Mouse (Mus musculus): ENCODE data around the gene Cntn3. TPM values are rescaled to one million over a fixed set of nuclear protein-coding genes. Genes with fewer than 3 reads are reported as not detected.

Gene Cntn3
- polyA plus RNA-seq, 1 experiment from 2014 or later: 2.7 TPM

- Histone ChIP-seq H3K27ac (ENCODE audit: low read depth, low read length) (no peak overlapping the region), H3K9me3 (ENCODE audit: control insufficient read depth, low read length) (no peaks in the 10 kb centered on the region), H3K4me1 (ENCODE audit: control insufficient read depth, insufficient read depth, low read length) (no peaks in the 10 kb centered on the region), H3K4me2 (replicated peaks; ENCODE audit: low read depth, low read length) (no peak overlapping the region), H3K9ac (ENCODE audit: low read depth, low read length) (no peak overlapping the region), H3K36me3 (ENCODE audit: control insufficient read depth, insufficient read depth, low read length) (no peaks in the 10 kb centered on the region), H3K4me3 (ENCODE audit: low read length) (no peak overlapping the region), H3K27me3 (ENCODE audit: control insufficient read depth, insufficient read depth, low read length) (no peaks in the 10 kb centered on the region)
- WGBS: 80% methylated on average over 1 of the region's 1 CpGs
- ATAC-seq (ENCODE audit: low FRiP score, low TSS enrichment): no peak
These were observed 341.9 kb downstream of the Cntn3 start for GRCm38 (mm10) chr6:102231015-102231414.

DNA sequence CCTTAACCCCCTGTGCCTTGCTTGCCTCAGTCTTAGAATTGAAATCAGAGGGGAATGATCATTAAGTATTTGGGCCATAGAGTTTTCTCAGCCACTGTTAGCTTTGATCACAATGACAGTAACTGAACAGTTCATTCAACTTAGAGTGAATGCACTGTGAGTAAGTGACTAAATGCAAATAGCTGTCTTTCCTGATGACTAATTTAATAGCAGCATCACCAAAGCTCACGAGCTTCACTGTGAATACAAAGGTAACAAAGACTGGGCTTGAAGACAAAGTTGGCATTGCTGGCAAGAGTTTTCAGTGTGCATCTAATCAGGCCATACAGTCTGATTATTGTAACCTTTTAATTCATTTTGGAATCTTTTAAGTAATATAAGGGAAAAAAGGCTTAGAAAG lies 386.6 kb downstream of the Cntn3 start:
- 49% methylated on average over 1 of the region's 1 CpGs for WGBS
- H3K9ac ChIP-seq (ENCODE audit: low read depth, low read length): no peak overlapping the region
- no peaks in the 10 kb centered on the region for H3K4me1 ChIP-seq (ENCODE audit: control insufficient read depth, insufficient read depth, low read length)
- H3K9me3 ChIP-seq (ENCODE audit: control insufficient read depth, low read length): no peaks in the 10 kb centered on the region
- no peak overlapping the region for H3K4me2 ChIP-seq (replicated peaks; ENCODE audit: low read depth, low read length)
- H3K27ac ChIP-seq (ENCODE audit: low read depth, low read length): no peak overlapping the region
- no peaks in the 10 kb centered on the region for H3K36me3 ChIP-seq (ENCODE audit: control insufficient read depth, insufficient read depth, low read length)
- H3K27me3 ChIP-seq (ENCODE audit: control insufficient read depth, insufficient read depth, low read length): no peaks in the 10 kb centered on the region
- H3K4me3 ChIP-seq (ENCODE audit: low read length): no peak overlapping the region
- no peak for ATAC-seq (ENCODE audit: low FRiP score, low TSS enrichment)

GRCm38 (mm10) chr6:102170913-102171312 lies 402.0 kb downstream of the Cntn3 start:
- H3K4me3 ChIP-seq (ENCODE audit: low read length): no peak overlapping the region
- 37% methylated on average over 6 of the region's 6 CpGs for WGBS
- H3K9me3 ChIP-seq (ENCODE audit: control insufficient read depth, low read length): no peaks in the 10 kb centered on the region
- H3K4me1 ChIP-seq (ENCODE audit: control insufficient read depth, insufficient read depth, low read length): no peaks in the 10 kb centered on the region
- H3K9ac ChIP-seq (ENCODE audit: low read depth, low read length): no peak overlapping the region
- H3K4me2 ChIP-seq (replicated peaks; ENCODE audit: low read depth, low read length): no peak overlapping the region
- no peaks in the 10 kb centered on the region for H3K27me3 ChIP-seq (ENCODE audit: control insufficient read depth, insufficient read depth, low read length)
- no peak overlapping the region for H3K27ac ChIP-seq (ENCODE audit: low read depth, low read length)
- no peaks in the 10 kb centered on the region for H3K36me3 ChIP-seq (ENCODE audit: control insufficient read depth, insufficient read depth, low read length)
- peak; percentile 52; the same call in 1 of the 2 replicates for ATAC-seq (ENCODE audit: low FRiP score, low TSS enrichment)

GRCm38 (mm10) chr6:102161186-102161585 lies 411.7 kb downstream of the Cntn3 start:
- Histone ChIP-seq H3K27me3 (ENCODE audit: control insufficient read depth, insufficient read depth, low read length) (no peaks in the 10 kb centered on the region), H3K4me2 (replicated peaks; ENCODE audit: low read depth, low read length) (no peak overlapping the region), H3K9ac (ENCODE audit: low read depth, low read length) (no peak overlapping the region), H3K4me3 (ENCODE audit: low read length) (no peak overlapping the region), H3K36me3 (ENCODE audit: control insufficient read depth, insufficient read depth, low read length) (no peaks in the 10 kb centered on the region), H3K9me3 (ENCODE audit: control insufficient read depth, low read length) (no peaks in the 10 kb centered on the region), H3K4me1 (ENCODE audit: control insufficient read depth, insufficient read depth, low read length) (no peaks in the 10 kb centered on the region), H3K27ac (ENCODE audit: low read depth, low read length) (no peak overlapping the region)
- 92% methylated on average over 3 of the region's 3 CpGs for WGBS
- ATAC-seq (ENCODE audit: low FRiP score, low TSS enrichment): no peak

DNA sequence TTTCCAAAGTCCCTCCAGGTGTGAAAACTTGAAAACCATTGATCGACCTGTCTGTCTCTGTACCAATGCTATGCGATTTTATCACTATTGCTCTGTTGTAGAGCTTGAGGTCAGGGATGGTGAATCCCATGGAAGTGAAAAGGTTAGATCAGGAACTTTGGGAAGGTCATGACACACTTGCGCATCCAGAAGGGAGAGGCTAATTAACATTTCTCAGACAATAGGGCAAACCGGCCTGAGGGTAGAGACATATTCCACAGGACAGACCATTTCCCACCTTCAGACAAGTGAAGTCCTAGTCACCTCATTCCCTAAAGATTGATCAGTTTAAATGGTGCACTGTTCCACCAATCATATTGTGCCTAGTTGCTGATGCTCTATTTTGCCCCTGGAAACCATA lies 451.2 kb downstream of the Cntn3 start:
- Histone ChIP-seq H3K4me3 (ENCODE audit: low read length) (no peak overlapping the region), H3K27me3 (ENCODE audit: control insufficient read depth, insufficient read depth, low read length) (no peaks in the 10 kb centered on the region), H3K4me1 (ENCODE audit: control insufficient read depth, insufficient read depth, low read length) (no peaks in the 10 kb centered on the region), H3K9ac (ENCODE audit: low read depth, low read length) (no peak overlapping the region), H3K9me3 (ENCODE audit: control insufficient read depth, low read length) (no peaks in the 10 kb centered on the region), H3K36me3 (ENCODE audit: control insufficient read depth, insufficient read depth, low read length) (no peaks in the 10 kb centered on the region), H3K4me2 (replicated peaks; ENCODE audit: low read depth, low read length) (no peak overlapping the region), H3K27ac (ENCODE audit: low read depth, low read length) (no peak overlapping the region)
- ATAC-seq (ENCODE audit: low FRiP score, low TSS enrichment): no peak
- whole genome bisulfite sequencing: 89% methylated on average over 4 of the region's 4 CpGs

GRCm38 (mm10) chr6:102120003-102120402 lies 452.9 kb downstream of the Cntn3 start:
- Histone ChIP-seq H3K9ac (ENCODE audit: low read depth, low read length) (no peak overlapping the region), H3K9me3 (ENCODE audit: control insufficient read depth, low read length) (no peaks in the 10 kb centered on the region), H3K27me3 (ENCODE audit: control insufficient read depth, insufficient read depth, low read length) (no peaks in the 10 kb centered on the region), H3K4me3 (ENCODE audit: low read length) (no peak overlapping the region), H3K27ac (ENCODE audit: low read depth, low read length) (no peak overlapping the region), H3K4me2 (replicated peaks; ENCODE audit: low read depth, low read length) (no peak overlapping the region), H3K36me3 (ENCODE audit: control insufficient read depth, insufficient read depth, low read length) (no peaks in the 10 kb centered on the region), H3K4me1 (ENCODE audit: control insufficient read depth, insufficient read depth, low read length) (no peaks in the 10 kb centered on the region)
- WGBS: 86% methylated on average over 2 of the region's 2 CpGs
- ATAC-seq (ENCODE audit: low FRiP score, low TSS enrichment): no peak

GRCm38 (mm10) chr6:102113629-102114028 lies 459.3 kb downstream of the Cntn3 start:
- Histone ChIP-seq H3K9me3 (ENCODE audit: control insufficient read depth, low read length) (no peaks in the 10 kb centered on the region), H3K4me1 (ENCODE audit: control insufficient read depth, insufficient read depth, low read length) (no peaks in the 10 kb centered on the region), H3K36me3 (ENCODE audit: control insufficient read depth, insufficient read depth, low read length) (no peaks in the 10 kb centered on the region), H3K27me3 (ENCODE audit: control insufficient read depth, insufficient read depth, low read length) (no peaks in the 10 kb centered on the region), H3K27ac (ENCODE audit: low read depth, low read length) (no peak overlapping the region), H3K4me3 (ENCODE audit: low read length) (no peak overlapping the region), H3K9ac (ENCODE audit: low read depth, low read length) (no peak overlapping the region), H3K4me2 (replicated peaks; ENCODE audit: low read depth, low read length) (no peak overlapping the region)
- ATAC-seq (ENCODE audit: low FRiP score, low TSS enrichment): no peak
- 50% methylated on average over 2 of the region's 2 CpGs for WGBS
